Mouse (Mus musculus) adipocyte (in vitro differentiated cells): Measurements from ENCODE around the gene Fetub.
A peak's percentile ranks its signal among the peaks of the same experiment; 100 is the strongest.

ENCODE experiments used
- DNase-seq: peaks from one replicate; pipeline ENCODE4 v3.0.0-alpha.2; 2016; ENCODE audit warnings: low spot score

Gene Fetub

GRCm38 (mm10) chr16:22918034-22918433, at the start of gene Fetub:
Gene Fetub, plus strand, starts transcription at chr16:22918334.
- DNase-seq = no peak

GRCm38 (mm10) chr16:22872397-22872796, 45.7 kb upstream of the Fetub start:
- DNase-seq = no peak

- no peak for DNase-seq
Measured at GRCm38 (mm10) chr16:22873369-22873768, 44.8 kb upstream of the Fetub start.

- peak; percentile 72 for DNase-seq
Measured at GRCm38 (mm10) chr16:22876218-22877043, 41.7 kb upstream of the Fetub start.

GRCm38 (mm10) chr16:22877660-22878390, 40.3 kb upstream of the Fetub start:
- no peak for DNase-seq

- DNase-seq = no peak
Measured at GRCm38 (mm10) chr16:22878716-22879115, 39.4 kb upstream of the Fetub start.

- peak; percentile 58 for DNase-seq
Measured at GRCm38 (mm10) chr16:22879945-22880595, 38.1 kb upstream of the Fetub start.

GRCm38 (mm10) chr16:22880900-22881299, 37.2 kb upstream of the Fetub start:
- DNase-seq = peak; percentile 82

- DNase-seq = peak; percentile 18
Measured at GRCm38 (mm10) chr16:22881487-22881886, 36.6 kb upstream of the Fetub start.

GRCm38 (mm10) chr16:22883441-22883840, 34.7 kb upstream of the Fetub start:
- no peak for DNase-seq

- no peak for DNase-seq
Measured at GRCm38 (mm10) chr16:22885356-22885755, 32.8 kb upstream of the Fetub start.

GRCm38 (mm10) chr16:22886726-22887125, 31.4 kb upstream of the Fetub start:
- no peak for DNase-seq

GRCm38 (mm10) chr16:22888835-22889234, 29.3 kb upstream of the Fetub start:
- DNase-seq = no peak

GRCm38 (mm10) chr16:22889716-22890115, 28.4 kb upstream of the Fetub start:
- no peak for DNase-seq

GRCm38 (mm10) chr16:22890683-22891510, 27.2 kb upstream of the Fetub start, which contains the start of gene Ahsg:
Gene Ahsg, plus strand, starts transcription at chr16:22891277.
- no peak for DNase-seq

- DNase-seq = no peak
Measured at GRCm38 (mm10) chr16:22891733-22892154, 26.4 kb upstream of the Fetub start.

- DNase-seq = no peak
Measured at GRCm38 (mm10) chr16:22894095-22894494, 24.0 kb upstream of the Fetub start.

GRCm38 (mm10) chr16:22896618-22897017, 21.5 kb upstream of the Fetub start:
- no peak for DNase-seq

GRCm38 (mm10) chr16:22899346-22899745, 18.8 kb upstream of the Fetub start:
- DNase-seq = no peak

- no peak for DNase-seq
Measured at GRCm38 (mm10) chr16:22899866-22900570, 18.1 kb upstream of the Fetub start.

- no peak for DNase-seq
Measured at GRCm38 (mm10) chr16:22901326-22901725, 16.8 kb upstream of the Fetub start.
